Mouse (Mus musculus) cortical plate, adult 2 months (tissue): ENCODE measurements at regions not wholly inside any gene's neighbourhood (a gene's known extent, or its start where the extent isn't known, plus 50 kb on each side); places are given as distances from the start of the nearest gene placed in this dataset.
"Not testable (repeated sequence)": the region's sequence is repeated elsewhere in the genome, so short reads cannot be mapped to it uniquely, and the experiment has no call there.

ENCODE experiments used
- H3K27ac ChIP-seq: fragments of 200-500 bp; 2 replicates; pipeline ENCODE4 v1.5.1; 2012; ENCODE audit warnings: low read length, control low read depth, inconsistent platforms; ENCODE audit not compliant: insufficient read depth
- H3K4me1 ChIP-seq: fragments of 200-500 bp; 2 replicates; pipeline ENCODE4 v1.6.1; 2011; ENCODE audit warnings: low read length; ENCODE audit not compliant: control insufficient read depth, insufficient read depth
- H3K4me3 ChIP-seq: fragments of 200-500 bp; 2 replicates; pipeline ENCODE4 v1.5.1; 2011; ENCODE audit warnings: mild to moderate bottlenecking, low read length, control low read depth; ENCODE audit not compliant: insufficient read depth
- CTCF ChIP-seq: fragments of 200-500 bp; IDR thresholded peaks from 2 replicates; pipeline ENCODE4 v1.5.1; 2011; ENCODE audit warnings: mild to moderate bottlenecking, control low read depth, low read length; ENCODE audit not compliant: insufficient read depth; ENCODE audit errors: extremely low read depth
- POLR2A ChIP-seq: fragments of 200-500 bp; IDR thresholded peaks from 2 replicates; pipeline ENCODE4 v1.6.1; 2011; ENCODE audit warnings: mild to moderate bottlenecking, low read length, control low read depth; ENCODE audit not compliant: insufficient read depth; ENCODE audit errors: extremely low read depth

- Histone ChIP-seq H3K4me1 (peaks cover 2% of the 10 kb centered on the region; the same call in 1 of the 2 replicates), H3K27ac (no peak overlapping the region), H3K4me3 (no peak overlapping the region)
- TF ChIP-seq POLR2A (no peak), CTCF (peak; percentile 82)
These were observed 118.2 kb downstream of the Tcp10c start for GRCm38 (mm10) chr17:13472460-13473062.

GRCm38 (mm10) chr17:13474310-13475094 is 120.1 kb downstream of the Tcp10c start:
- Histone ChIP-seq H3K4me1 (peaks cover 2% of the 10 kb centered on the region; the same call in 1 of the 2 replicates), H3K4me3 (no peak overlapping the region), H3K27ac (0 out of 2 replicates have a peak overlapping the region, but pooled peaks have one; percentile 27)
- no peak for TF ChIP-seq POLR2A
- no peak for TF ChIP-seq CTCF

- H3K27ac ChIP-seq = no peak overlapping the region; the same call in 1 of the 2 replicates
- H3K4me1 ChIP-seq = peaks cover 2% of the 10 kb centered on the region; the same call in 1 of the 2 replicates
- no peak overlapping the region for H3K4me3 ChIP-seq
- TF ChIP-seq CTCF (no peak), POLR2A (no peak)
These were observed 124.6 kb downstream of the Tcp10c start for GRCm38 (mm10) chr17:13478866-13479571.

GRCm38 (mm10) chr17:13479572-13480063 is 125.2 kb downstream of the Tcp10c start:
- Histone ChIP-seq H3K4me3 (no peak overlapping the region), H3K27ac (no peak overlapping the region; the same call in 1 of the 2 replicates), H3K4me1 (0 out of 2 replicates have a peak, but pooled peaks cover 2% of the 10 kb centered on the region)
- TF ChIP-seq POLR2A (no peak), CTCF (no peak)

GRCm38 (mm10) chr17:13481445-13482085 is 127.2 kb downstream of the Tcp10c start:
- TF ChIP-seq CTCF (no peak), POLR2A (no peak)
- H3K27ac ChIP-seq = no peak overlapping the region
- H3K4me3 ChIP-seq = no peak overlapping the region
- H3K4me1 ChIP-seq = no peaks in the 10 kb centered on the region

GRCm38 (mm10) chr17:13482136-13482535 is 127.8 kb downstream of the Tcp10c start:
- Histone ChIP-seq H3K4me1 (no peaks in the 10 kb centered on the region), H3K27ac (no peak overlapping the region), H3K4me3 (no peak overlapping the region)
- TF ChIP-seq POLR2A = no peak
- no peak for TF ChIP-seq CTCF

- no peak overlapping the region for H3K4me3 ChIP-seq
- no peaks in the 10 kb centered on the region for H3K4me1 ChIP-seq
- H3K27ac ChIP-seq = no peak overlapping the region
- no peak for TF ChIP-seq CTCF
- TF ChIP-seq POLR2A = no peak
These were observed 133.2 kb downstream of the Tcp10c start for GRCm38 (mm10) chr17:13487291-13488215.

- Histone ChIP-seq H3K27ac (no peak overlapping the region), H3K4me3 (no peak overlapping the region), H3K4me1 (no peaks in the 10 kb centered on the region)
- TF ChIP-seq CTCF = no peak
- TF ChIP-seq POLR2A = no peak
These were observed 134.4 kb downstream of the Tcp10c start for GRCm38 (mm10) chr17:13488608-13489324.

- not testable (repeated sequence) for H3K4me3 ChIP-seq, H3K27ac ChIP-seq
These were observed 137.9 kb downstream of the Tcp10c start for GRCm38 (mm10) chr17:13492239-13492638.

GRCm38 (mm10) chr17:13492649-13493277 is 138.4 kb downstream of the Tcp10c start:
- not testable (repeated sequence) for H3K27ac ChIP-seq, H3K4me3 ChIP-seq, H3K4me1 ChIP-seq

More at GRCm38 (mm10) chr17:13492239-13492638, 137.9 kb downstream of the Tcp10c start:
- H3K4me1 ChIP-seq = not testable (repeated sequence)

- H3K27ac ChIP-seq, H3K4me1 ChIP-seq, H3K4me3 ChIP-seq: not testable (repeated sequence)
These were observed 139.5 kb downstream of the Tcp10c start for GRCm38 (mm10) chr17:13493866-13494265.

GRCm38 (mm10) chr17:13494475-13494874 is 140.1 kb downstream of the Tcp10c start:
- H3K27ac ChIP-seq, H3K4me3 ChIP-seq, H3K4me1 ChIP-seq: not testable (repeated sequence)
